Mouse (Mus musculus) cerebellum, adult 11-12 months (tissue): ENCODE data around the gene Gm20772.
"Not testable (repeated sequence)": the region's sequence is repeated elsewhere in the genome, so short reads cannot be mapped to it uniquely, and the experiment has no call there.

Experiments used
- DNase-seq: peaks from one replicate; pipeline ENCODE4 v3.0.0; 2022

Gm20772 gene

GRCm38 (mm10) chrY:17874441-17874840 lies at the start of gene Gm20772, which contains the start of gene Gm20831:
TSS of gene Gm20772 (plus strand) at chrY:17874741.
TSS of gene Gm20831 (plus strand) at chrY:17874741.
- not testable (repeated sequence) for DNase-seq

- not testable (repeated sequence) for DNase-seq
These were observed 28.4 kb upstream of the Gm20772 start, which contains the start of gene Gm21904 for GRCm38 (mm10) chrY:17846166-17846565. TSS of gene Gm21904 (minus strand) at chrY:17846266.
